Mouse (Mus musculus) CD4-positive helper T cell, adult 2 months (primary cell): ENCODE results near the gene Ubtd2.

Experiments used
- DNase-seq: peaks from one replicate; pipeline ENCODE4 v3.0.0-alpha.2; 2012; ENCODE audit warnings: low read depth, missing footprints, low spot score

The Ubtd2 gene

DNA sequence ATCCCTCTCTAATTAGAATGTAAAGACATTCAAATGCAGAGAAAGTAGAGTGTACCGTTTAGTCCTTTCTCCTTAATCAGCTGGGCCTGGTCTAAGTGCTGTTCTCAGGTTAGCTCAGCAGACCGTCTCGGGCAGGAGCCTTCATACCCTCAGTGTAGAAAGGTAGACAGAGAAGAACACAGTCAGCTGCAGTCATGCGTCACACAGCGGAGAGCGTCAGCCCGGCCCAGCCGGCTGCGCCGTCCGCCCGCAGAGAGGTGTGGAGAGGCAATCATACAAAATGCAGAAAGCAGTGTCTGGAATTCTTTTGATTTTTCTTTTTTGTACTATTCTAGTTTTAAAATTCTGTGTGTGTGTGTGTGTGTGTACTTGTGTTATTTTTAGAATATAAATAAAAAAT is 90.4 kb downstream of the Ubtd2 start:
- DNase-seq = no peak

DNA sequence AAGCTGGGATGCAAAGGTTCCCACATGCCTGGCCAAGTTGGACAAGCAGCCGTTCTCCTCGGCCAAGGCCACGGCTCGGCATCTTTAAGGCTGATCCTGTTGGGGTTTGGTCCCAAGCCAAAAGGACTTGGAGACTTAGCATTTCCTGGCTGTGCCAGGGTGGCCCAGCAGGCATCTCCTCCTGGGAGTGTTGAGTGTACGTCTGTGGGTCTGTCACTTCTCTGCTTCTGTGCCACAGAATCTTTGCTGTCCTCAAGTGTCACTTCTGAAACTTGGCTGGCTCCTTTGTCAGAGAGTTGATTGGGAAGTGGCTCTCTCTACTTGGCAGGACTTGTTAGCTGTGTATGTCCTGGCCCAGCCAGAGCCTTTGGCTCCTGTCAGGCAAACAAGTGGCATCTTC is 91.3 kb downstream of the Ubtd2 start:
- no peak for DNase-seq

DNA sequence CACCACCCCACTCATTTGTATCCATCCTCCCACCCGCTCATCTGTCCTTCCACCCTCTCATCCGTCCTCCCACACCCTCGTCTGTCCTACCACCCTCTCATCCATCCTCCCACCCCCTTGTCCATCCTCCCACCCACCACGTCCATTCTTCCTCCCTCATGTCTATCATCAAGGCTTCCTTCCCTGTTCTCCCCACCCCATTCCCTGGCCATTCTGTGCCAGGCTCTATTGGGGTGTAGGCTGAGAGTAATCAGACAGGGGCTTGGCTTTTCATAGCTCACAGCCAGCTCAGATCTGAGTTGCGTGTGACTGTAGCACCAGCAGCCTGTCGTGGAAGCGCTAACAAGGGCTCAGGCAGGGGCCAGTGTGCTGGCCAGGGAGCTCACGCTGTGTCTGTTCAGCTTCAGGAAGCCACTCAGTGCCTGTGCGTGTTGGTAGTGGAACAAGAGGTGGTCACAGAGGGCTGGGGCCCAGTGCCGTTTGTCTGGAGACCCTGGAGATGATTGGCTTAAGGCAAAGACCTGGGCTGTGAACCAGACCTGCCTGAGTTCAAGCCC is 92.3 kb downstream of the Ubtd2 start:
- DNase-seq = no peak

GRCm38 (mm10) chr11:32548240-32548639 is 93.1 kb downstream of the Ubtd2 start:
- no peak for DNase-seq

DNA sequence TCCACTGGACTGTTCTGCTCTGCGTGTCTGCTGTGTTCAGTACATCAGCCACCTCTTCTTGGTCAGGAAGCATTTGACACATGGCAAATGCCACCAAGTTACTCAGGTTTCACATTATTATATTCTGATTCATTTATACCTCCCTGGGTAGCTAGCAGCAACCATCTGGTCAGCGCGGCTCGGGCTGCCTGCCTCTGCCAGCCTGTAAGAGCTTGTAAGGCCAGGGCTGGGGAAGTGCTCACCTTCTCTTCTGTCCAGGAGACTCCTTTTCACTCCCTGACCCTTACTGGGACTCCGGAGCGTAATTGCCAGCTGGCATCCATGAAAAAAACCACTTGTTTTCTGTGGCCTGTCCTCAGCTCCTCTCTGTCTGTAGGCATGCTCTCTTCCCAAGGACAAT is 94.1 kb downstream of the Ubtd2 start:
- DNase-seq = no peak

DNA sequence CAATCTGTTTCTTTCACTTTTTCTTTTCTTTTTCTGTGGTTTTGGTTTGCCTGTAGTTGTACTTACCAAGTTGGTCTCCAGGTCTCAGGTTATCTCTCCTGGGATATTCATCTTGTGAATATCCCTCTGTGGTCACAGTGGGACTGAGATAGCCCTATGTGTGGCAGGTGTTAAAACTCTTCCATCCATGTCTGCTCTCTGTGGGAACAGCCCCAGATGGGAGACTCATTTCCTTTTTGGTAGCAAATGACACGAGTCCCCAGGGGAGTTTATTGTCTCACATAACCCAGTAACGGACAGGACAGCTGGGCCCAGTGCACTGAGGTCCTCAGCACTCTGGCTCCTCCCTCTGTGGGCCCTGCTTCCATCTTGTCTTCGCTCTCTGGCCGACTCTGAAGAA is 94.9 kb downstream of the Ubtd2 start:
- no peak for DNase-seq

DNA sequence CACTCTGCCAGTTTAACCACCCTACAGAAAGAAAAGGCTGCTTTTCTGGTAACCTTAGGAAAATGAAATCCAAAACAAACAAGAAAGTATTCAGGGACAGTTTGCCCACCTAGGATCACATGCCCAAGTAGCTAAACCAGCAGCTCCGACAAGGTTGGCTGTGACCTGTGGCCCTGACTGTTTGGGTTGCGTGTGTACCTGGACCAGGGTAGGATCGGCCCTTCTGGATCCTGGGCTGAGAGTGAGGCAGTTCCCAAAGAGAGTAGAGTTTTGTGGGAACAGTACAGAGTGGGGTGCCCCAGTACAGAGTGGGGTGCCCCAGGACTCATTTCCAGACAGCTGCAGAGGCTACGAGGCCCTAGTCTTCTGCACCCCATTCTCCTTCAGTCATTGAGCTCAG is 95.9 kb downstream of the Ubtd2 start:
- DNase-seq = no peak

DNA sequence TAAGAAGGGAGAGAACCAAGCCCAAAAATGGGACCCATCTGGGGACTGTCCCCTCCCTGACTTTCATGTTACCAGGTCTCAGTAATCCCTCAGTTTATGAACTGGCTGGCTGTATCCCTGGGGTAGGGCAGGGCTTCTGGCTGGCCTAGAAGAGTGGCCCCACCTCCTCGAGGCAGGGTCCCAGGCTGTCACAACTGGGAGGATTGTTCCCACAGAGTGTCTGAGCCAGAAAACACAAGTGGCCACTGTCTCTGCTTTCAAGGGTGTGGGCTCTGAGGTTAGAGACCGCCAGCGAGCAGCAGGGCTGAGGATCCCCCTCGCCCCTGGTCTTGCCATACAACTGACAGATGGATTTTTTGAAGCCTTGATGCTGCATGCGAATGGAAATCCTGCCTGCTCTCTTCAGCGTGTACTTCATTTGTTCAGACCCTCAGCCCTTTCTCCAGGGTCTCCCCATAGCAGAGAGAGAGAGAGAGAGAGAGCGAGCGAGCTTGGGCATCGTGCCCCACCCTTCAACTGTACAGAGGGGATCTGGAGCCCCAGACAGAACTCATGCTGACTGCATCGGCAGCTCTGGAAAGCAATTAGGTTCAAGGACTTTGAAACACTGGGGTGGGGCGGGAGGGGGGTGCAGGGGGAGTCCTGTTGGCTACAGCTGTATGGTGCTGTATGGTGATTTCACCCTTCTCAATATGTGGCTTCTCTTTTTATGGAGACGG is 96.6 kb downstream of the Ubtd2 start:
- no peak for DNase-seq

DNA sequence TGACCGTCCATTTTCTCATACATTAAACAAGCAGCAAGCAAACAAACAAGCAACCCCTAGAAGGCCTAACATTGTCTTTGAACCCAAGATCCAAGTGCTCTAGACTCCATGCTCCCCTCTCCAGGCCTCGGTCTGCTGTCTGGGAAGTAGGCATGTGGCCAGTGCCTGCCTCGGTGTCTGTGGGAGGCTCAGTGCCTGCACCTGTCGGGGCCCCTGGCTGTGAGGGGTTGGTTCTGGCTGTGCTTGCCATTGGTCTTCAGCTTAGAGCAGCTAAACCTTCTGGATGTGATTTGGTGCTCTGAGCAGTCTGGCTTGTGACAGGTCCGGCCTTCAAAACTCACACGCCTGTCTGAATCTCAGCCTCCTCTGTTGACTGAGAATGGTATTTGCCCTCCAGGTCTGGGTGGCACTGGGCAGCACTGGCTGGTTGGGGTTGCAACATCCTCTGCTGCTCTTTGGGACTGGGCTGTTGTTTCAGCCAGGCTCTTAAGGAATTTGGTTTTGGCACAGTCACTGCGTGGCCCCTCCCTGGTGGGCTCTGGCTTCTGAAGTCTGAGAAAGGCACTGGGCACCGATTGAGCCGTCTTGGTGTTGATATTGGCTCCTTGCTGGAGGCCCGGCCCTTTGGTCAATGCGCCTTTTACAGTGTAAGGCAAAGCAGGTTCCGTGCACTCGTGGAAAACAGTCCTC is 97.4 kb downstream of the Ubtd2 start:
- DNase-seq = no peak

DNA sequence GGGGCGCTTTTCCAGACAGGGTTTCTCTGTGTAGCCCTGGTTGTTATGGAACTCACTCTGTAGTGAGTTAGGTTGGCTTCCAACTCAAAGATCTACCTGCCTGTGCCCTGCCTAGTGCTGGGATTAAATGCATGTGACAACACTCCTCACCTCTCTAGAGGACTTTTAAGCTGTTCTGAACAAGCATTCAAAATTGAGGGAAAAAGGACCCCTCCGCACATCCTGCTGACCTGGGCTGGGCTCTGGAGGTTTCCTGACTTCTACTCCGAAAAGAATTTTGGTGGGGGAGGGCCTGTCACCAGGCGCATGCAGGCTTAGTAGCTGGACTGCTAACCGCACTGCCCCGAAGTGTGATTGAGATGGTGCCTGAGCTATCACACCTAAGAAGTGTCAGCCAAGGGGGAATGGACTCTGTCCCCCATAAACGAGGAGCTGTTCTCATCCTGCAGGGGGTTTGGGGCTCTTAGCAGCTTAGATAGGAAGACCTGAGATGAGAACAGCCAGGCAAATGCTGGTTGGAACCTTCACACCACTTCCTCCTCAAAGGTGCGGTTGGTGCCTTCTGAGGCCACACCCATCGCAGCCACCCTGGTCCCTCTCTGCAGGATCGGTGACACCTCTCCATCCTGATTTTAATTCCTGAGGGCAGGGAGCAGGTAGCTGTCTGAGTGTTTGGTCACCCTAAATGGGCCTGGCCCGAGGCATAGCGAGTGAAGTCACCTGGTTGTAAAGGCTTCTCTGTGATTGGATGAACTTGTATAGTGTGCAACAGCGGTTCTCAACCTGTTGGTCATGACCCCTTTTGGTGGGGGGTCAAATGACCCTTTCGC is 98.4 kb downstream of the Ubtd2 start:
- peak; percentile 78 for DNase-seq

DNA sequence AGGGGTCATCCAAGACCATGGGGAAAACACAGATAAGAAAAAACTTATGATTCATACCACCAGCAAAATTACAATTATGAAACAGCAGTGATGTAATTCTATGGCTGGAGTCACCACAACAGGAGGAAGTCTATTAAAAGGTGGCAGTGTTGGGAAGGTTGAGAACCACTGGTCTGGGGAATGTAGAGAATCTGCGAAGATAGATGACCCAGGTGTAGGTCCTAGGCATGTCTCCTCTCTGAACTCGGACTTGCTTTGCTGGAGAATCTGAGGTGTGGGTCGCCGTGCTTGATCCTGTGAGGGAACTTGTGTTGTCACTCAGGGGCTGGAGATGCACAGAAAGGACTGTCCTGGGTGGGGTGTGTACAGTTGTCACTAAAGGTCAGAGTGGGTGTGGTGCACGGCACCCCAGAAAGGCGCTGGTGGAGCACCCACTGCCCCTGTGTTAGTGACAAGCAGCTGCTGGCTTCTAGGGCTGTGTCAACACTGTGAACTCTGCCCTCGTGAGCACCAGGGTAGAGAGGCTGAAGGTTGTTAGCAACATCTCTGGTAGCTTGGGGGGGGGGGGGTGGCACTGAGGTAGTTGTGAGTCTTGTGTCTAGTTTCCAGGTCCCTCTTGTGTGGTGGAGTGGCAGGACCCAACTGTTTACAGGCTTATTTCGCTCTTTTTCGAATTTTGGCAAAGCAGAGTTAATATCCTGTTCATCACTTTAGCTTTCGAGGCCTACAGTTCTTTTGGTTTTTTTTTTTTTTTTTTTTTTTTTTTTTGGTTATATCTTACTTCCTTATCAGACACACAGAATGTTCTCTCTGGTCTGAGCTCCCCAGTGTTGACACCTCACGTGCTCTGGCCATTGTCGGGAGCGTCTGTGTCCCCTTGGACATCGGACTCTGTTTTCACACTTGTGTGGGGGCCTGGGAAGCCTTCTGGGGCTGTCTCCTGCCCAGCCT is 99.2 kb downstream of the Ubtd2 start:
- peak; percentile 67 for DNase-seq

- DNase-seq = peak; percentile 53
Measured at GRCm38 (mm10) chr11:32555103-32555689, 100.0 kb downstream of the Ubtd2 start.

- no peak for DNase-seq
Measured at GRCm38 (mm10) chr11:32556333-32556990, 101.3 kb downstream of the Ubtd2 start.

DNA sequence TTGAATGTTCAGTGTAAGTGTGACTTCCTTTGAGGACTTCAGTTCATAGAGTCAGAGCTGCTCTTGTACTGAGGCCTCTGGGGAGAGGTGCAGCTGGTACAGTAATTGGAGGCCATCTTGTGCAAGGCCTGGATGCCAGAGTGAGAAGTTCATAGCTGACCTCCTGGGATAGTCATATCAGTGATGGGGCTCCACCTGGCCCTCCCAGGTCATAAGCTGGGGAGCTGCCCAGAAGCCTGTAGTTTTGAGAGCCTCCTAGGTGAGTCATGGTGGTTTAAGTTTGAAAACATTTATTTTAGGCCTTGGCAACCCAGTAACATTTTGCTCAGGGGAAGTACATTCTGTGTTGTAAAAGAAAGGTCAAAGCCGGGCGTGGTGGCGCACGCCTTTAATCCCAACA is 102.9 kb downstream of the Ubtd2 start:
- peak; percentile 59 for DNase-seq

DNA sequence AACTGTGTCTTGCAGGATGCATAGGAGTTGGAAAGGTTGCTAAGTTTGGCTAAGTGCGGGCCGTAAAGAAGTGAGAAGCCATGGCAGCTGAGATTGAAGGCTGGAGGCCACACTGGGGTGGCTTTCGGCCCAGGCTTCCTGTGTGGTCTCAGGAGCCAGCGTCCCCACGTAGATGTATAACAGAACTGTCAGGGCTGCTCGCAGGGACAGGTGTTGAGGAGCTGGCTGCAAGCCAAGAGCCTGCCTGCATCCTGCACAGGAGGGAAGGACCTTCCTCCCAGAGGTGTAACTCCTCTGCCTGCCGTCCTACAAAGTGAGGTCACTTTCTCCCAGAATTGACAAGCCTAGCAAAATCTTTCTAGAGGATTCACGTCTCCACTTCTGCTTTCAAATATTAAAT is 103.5 kb downstream of the Ubtd2 start:
- DNase-seq = peak; percentile 58

DNA sequence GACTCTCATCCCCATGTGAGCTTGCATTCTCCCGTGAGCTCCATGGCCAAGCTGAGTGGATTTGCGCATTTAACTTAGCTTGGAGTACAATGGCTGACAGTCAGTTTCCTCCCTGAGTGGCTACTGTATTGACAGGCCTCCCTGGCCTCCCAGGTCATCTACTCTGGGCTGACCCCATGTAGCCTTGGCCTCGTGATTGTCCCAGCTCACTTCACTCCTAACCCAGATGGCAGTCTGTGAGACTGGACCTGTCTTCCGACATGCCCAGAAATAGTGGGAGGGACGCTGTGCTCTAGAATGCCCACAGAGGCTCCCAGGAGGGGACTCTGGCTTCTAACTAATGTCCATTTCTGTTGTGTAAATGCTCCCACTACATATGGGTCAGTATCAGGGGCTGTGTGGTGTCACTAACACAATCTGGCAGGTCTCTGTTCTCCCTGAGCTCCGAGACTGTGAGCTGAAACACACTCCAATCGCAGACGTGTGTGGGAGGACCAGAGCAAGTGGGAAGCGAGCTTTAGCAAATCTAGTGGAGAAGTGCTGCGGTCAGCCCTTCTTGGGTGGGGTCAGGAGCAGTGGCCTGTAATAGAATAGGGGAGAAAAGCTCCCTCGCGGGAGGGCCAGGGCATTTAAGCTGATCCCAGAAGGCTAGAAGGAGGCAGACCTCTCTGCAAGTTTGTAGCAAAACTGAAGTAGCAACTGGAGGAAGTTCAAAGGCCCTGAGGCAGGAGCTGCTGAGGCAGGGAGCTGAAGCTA is 105.0 kb downstream of the Ubtd2 start:
- DNase-seq = no peak

- peak; percentile 72 for DNase-seq
Measured at GRCm38 (mm10) chr11:32561465-32562355, 106.5 kb downstream of the Ubtd2 start.

GRCm38 (mm10) chr11:32562706-32563105 is 107.5 kb downstream of the Ubtd2 start:
- no peak for DNase-seq
